Mouse (Mus musculus) ES-CJ7 (cell line): ENCODE measurements at regions not wholly inside any gene's neighbourhood (a gene's known extent, or its start where the extent isn't known, plus 50 kb on each side); places are given as distances from the start of the nearest gene placed in this dataset.
A peak's percentile ranks its signal among the peaks of the same experiment; 100 is the strongest.

Source experiments
- DNase-seq: peaks from one replicate; pipeline ENCODE4 v3.0.0; 2011; ENCODE audit warnings: low read depth, low spot score

DNA sequence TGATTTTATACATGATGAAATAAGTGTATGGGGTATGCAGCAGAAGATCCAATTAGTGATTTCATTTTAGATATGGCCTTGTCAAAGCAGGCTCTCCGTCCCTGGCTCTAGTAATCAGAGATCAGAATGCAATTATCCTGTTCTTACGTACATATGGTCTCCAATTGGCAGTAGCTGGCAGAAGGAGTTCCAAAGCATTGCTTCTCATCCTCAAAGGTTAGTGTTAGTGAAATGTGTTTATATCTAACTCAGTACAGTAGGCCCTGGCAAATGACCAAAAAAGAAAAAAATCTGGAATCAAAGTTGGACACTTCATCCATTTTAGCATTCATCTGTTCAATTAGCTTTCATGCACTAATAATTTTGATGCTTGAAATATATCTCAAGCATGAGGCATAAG lies 1407.6 kb downstream of the Gm9008 start:
- DNase-seq = no peak

GRCm38 (mm10) chr6:75067758-75068157 lies 1429.8 kb downstream of the Gm9008 start:
- DNase-seq = no peak

DNA sequence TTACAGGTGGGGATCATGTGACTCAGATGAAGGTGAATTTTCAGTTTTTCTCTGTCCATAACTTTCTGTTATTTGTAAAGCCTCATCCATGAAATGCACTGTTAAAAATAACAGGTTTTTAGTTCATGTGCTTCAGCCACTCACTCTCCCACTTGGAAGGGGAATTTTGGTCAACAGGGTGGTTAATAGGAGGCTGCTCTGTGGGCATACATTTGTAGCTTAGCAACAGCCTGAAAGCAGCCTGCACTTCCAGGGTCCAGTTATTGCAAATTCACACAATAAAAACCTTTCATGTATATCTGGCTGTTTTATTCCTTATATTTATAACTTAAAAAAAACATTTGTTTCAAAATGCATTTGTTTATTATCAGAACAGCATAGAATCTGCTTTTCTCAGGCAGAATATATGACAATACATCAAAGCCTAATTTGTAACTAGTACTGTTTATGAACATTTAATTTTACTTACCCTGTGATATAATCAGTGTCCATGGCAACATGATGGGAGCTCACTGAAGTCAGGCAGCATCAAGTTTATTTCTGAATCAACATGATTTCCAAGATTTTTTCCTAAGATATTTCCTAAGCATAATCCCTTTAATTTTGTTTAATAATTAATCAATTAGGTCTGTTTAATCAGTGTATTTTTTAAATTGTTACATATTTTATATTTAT lies 1455.1 kb downstream of the Gm9008 start:
- no peak for DNase-seq

GRCm38 (mm10) chr6:75039451-75039850 lies 1458.1 kb downstream of the Gm9008 start:
- no peak for DNase-seq

- peak; percentile 66 for DNase-seq
Observed at GRCm38 (mm10) chr6:75037179-75037578, 1460.4 kb downstream of the Gm9008 start.
